Mouse (Mus musculus) urinary bladder, postnatal 25 days (tissue): ENCODE results near the gene Bbs2.
A peak's percentile ranks its signal among the peaks of the same experiment; 100 is the strongest.
"Not testable (repeated sequence)": the region's sequence is repeated elsewhere in the genome, so short reads cannot be mapped to it uniquely, and the experiment has no call there.

ENCODE experiments used
- DNase-seq: peaks from one replicate; pipeline ENCODE4 v3.0.0; 2022; ENCODE audit warnings: low spot score

The Bbs2 gene

DNA sequence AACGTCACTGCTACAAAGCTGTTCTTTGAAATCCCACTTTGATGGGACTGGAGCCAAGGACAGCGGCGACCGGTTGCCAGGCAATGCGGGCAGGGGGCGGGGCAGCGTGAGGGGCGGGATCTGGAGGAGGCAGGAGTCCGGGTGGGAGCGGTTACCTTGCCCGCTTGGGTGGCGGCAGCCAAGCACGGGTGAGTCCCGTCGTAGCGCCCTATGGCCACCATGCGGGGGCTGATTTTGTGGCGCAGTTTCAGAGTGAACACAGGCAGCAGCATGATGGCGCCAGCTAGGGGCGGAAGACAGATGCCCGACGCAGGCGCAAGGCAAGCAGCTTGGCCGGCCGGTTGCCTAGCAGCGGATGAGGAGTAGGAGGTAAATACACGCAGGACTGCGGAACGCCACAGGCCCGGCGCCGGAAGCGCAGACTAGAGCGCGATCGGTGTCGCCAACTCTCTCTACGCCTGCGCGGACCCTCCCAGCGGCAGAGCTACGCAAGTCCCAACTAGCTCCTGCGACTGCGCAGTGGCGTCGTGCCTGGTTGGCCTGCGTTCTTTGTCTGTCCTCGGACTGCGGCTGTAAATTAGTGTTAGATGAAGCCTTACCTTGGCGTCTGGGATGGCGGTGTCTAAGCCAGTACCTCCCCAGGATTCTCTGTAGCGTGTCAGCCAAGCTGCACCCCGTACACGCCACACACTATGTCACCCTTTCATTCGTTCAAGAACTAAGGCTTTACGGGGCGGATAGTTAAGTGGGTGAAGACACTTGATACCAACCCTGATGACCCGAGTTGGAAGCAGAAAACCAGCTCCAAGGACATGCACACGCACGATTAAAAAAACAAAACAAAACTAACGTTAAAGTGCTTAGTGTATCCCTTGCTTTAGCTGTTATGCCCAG lies at the start of gene Bbs2:
Bbs2 (minus strand) TSS at position 848 of the 894 bp plus-strand sequence.
- peak; percentile 99 for DNase-seq

DNA sequence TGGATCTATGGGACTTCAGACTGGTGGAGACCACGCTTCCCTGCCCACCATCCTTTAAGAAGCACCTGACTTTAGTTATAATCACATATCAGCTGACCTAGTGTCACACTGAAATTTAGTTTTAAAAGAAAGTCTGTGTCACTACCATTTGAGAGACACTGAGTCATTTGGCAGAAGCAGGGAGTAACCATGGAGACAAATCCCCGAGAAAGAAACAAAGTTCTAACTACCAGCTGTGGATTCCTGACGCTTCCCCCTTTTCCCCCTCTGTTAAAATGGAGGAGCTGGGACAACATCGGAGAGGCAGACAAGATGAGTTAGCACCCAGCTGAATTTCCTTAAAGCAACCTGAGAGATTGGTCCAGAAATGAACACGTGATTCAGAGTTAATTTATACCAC lies 49.5 kb upstream of the Bbs2 start:
- no peak for DNase-seq

DNA sequence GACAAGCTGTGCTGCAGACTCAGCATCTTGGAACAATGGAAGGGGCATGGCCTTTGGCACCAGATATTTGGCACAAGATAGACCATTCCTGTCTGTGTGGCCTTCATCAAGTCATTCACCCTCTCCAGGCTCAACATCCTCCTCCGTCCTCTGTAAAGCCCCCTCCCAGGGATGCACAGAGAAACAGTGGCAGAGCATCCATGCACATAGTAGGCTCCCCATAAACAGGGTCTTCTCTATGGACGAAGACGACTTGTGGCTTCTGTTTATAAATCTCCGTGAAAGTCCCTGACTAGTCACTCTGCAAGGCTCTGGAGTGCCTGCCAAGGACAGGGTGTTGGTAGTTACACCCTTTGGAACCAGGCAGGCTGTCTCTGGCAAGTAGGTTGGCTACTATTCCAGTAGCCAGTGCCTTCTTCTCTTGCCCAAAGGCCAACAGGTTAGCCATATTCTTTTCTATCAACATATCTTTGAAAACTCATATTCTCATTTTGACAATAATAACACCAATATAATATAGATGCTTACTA lies 41.6 kb upstream of the Bbs2 start:
- DNase-seq, result no peak

DNA sequence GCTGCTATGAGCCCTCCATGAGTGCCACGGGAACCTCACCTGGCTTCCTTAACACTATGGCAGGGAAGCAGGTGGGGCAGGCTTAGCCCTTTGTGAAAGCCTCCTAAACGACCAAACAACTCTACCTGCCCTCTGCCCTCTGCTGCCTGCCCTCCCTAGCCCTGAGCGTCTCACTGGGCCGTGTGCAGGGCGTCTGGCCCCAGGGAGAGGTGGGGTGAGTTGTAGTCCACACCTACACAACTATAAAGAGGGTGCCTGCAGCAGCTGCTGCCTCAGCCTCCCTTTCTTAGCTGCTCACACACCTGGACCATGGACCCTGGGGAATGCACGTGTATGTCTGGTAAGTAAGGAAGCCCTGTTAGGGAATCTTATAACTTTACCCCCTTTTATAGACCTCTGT lies 38.2 kb upstream of the Bbs2 start, which contains the start of gene Mt4:
Mt4 (plus strand) TSS at position 265 of the 400 bp plus-strand sequence.
- no peak for DNase-seq

DNA sequence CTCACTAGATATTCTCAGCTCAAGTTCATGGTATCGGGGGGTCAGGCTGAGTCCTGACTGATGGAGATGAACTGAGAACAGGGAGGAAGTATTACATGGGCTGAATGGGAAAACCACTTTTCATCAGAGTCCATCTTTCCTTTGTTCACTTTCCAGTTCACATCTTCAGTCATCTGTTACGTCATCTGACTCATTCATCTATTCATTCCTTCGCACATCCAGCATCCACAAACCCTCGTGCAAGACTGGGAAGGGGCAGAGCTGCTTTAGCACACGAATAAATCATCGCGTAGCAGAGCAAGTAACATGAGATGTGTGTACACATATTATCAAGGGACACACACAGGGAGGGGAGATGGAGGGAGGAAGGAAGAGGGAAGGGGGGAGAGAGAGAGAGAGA lies 37.5 kb upstream of the Bbs2 start:
- no peak for DNase-seq

DNA sequence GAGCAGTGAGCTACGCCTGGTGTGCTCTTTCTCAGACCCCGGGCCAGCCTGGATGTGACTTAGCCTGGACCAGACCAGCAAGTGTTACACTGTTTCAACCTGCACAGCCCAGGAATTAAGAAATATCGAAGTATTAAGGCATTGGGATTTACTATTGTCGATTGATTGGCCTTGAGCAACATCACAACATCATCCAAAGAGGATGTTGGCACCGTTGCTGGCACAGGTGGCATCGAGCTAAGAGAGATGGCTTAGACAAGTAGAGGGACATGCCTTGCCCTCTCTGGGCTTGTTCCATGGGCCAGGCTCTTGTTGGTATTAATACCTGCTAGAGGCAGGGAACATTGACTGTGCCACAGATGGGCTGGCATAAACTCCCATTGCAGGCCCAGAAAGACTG lies 36.8 kb upstream of the Bbs2 start:
- DNase-seq, result no peak

DNA sequence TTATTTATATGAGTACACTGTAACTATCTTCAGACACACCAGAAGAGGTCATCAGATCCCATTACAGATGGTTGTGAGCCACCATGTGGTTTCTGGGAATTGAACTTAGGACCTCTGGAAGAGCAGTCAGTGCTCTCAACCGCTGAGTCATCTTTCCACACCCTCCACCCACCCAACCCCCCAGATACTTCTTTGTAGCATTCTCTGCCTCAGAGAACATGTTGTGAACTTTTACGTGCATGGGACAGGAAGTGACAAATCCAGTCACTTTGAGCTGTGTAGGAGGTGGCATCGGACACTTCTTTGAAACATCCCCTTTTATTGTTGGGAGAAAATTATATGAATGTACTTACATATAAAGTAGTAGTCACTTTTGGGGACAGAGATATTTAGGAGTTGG lies 35.9 kb upstream of the Bbs2 start:
- not testable (repeated sequence) for DNase-seq

DNA sequence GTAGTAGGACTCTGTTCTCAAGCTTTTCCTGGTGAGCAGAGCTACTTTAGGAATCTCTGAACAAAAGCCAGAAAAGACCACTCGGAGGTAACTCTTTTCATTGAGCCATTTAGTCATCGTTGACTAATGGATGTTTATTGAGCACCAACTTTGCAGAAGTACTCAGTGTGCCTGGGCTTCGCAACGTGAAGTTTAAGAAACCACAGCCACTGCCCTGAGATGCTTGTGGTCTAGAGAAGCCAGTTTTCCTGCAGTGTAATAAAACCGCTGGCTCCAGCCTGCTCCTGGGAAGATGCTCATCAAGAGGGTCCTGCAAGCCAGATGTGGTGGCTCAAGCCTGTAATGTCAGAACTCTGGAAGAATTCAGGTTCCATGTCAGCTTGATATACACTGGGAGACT lies 33.4 kb upstream of the Bbs2 start:
- no peak for DNase-seq

DNA sequence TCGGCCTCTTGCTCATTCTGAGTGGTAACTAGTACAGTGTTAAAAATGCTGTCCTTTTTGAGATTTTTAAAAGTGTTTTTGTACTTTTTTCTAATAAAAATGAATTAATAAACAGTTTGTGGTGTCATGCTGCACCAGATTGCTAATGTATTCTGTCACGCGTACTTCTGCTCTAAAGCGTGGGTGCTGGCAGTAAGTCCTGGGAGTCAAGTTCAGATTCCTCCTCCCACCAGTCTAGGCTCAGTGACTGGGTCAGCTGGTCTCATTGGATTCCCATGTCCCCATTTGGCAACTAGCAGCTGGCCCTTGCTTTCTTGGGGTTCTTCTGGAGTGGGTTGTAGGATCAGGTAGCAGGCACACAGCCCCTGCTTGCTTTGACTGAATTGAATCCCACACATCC lies 31.4 kb upstream of the Bbs2 start:
- no peak for DNase-seq

DNA sequence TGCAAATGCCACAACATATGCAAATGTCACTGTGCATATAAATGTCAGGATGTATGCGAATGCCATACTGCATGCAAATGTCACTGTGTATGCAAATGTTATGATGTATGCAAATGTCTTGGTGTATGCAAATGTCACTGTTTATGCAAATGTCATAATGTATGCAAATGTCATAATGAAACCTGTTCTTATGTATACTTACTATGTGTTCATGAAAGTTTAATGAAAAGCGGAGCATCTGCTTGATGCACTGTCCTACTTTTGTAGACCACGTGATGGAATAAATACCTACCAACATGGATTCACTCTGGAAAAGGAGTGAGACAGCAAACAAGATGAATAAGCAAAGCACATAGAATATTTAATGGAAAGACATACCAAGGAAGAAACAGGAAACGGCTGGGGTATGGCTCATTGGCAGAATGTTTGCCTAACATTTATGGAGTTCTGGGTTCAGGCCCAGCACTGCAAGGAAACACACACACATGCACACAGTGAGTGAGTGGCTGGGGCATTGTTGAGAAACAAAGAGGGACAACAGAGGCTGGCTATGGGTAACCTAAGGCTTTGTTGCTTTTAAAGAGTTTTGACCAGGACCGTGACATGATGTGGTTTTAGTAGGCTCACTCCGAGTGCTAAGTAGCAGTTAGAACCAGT lies 30.5 kb upstream of the Bbs2 start:
- no peak for DNase-seq

DNA sequence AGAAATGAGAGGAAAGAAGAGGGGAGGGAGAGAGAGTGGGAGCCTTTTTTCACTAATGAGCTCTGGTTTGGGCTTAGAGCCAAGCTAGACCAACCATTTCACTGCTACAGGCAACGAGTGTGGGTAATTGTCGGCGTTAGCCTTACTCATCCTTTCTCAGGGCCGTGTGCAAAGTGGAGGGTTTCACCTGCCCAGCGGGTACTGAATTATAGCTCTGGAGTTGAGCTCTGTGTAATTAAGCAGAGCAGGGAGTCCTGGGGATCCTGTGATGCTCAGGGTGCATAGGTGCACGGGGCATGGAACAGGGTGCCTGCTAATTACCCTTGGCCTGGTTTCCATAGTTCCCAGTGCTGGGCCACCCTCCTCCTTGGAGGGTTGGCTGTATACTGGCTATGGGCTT lies 29.0 kb upstream of the Bbs2 start:
- DNase-seq, result no peak

DNA sequence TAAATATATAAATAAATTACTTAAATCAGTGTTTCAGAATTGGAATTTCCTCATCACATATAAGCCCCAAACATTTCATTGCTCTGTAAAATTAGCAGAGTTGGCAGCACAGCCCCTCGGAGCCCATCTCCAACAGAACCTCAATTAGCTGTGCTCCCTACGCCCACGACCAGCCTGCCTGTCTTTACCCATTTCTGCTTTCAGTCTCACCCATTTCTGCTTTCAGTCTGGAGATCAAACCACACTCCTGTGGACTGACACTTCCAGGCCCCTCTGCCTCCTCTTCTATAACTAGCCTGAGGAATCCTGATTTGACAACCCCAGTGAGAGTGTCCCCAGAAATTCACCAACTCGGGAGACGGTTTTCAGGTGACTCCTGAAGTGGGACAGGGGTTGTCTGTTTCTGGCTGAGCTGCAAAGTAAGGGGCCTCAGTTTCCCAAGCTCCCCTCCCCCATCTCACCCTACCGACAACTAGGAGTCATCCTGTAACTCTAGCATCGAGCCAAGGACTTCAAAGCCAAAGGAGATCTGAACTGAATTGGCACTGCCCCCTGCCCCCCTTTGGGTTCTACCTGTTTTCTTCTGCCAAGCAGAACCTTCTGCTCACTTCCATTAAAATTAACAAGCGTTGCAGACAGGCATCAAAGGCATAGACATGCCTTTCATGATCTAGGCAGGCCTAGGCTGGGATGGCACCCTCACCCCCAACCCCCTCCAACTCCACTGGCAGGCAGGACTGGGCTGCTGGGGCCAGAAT lies 24.2 kb upstream of the Bbs2 start:
- DNase-seq, result no peak

DNA sequence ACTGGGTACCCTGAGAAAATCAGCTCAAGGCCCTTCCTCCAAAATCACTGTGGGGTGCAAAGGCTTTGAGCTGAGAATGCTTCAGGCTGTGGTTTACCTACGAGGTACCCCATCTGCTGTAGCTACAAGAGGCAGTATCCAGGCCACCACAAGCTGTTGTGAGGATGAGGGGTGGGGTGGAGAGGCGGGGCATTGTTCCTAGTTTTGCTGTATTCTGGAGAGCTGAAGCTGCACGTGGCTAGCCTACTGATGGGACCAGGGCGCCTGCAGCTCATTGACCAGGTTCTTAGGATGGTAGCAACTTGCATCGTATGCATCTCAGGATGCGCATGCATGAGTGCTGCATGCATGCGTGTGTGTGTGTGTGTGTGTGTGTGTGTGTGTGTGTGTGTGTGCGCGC lies 22.9 kb upstream of the Bbs2 start:
- DNase-seq, result no peak

DNA sequence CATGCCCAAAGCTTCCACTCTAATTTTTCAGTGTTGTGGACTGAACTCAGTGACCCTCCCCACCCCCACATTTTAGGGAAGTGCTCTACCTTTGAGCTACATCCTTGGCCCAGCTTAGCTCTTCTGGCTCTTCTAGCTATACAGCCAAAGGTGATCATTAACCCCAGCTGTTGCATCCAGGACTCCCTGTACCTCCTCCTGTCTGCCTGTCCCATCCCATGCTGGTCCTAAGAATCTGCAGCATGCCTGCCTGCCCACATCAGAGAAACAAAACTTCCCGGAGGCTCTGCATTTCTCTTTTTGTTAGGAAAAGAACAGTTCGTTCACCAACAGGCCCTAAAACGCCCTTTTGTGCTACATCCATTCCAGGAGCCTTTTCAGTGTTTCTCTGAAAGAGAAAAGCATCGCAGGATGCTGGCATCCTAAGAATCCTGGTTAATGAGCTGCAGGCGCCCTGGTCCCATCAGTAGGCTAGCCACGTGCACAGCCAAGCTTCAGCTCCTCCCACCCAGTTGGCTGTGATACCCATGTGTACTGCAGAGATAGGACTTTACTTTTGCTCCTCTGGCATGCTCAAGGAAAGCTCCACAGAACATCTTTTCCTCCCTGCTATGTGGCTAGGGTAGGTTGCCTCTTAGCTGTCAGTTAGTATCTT lies 20.2 kb upstream of the Bbs2 start:
- no peak for DNase-seq

DNA sequence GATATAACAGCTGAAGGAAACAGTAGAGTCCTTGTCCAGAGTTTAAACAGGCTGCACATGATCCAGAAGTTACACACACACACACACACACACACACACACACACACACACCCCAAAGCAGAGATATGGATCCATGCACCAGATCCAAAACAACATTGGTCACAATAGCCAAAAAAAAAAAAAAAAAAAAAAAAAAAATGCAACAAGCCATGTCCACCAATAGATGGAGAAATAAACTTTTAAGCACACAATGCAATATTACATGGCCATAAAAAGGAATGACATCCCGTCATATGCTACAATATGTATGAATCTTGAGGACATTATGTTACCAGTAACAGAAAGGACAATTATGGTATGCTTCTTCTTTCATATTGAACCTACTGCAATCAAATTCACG lies 15.2 kb upstream of the Bbs2 start:
- no peak for DNase-seq

DNA sequence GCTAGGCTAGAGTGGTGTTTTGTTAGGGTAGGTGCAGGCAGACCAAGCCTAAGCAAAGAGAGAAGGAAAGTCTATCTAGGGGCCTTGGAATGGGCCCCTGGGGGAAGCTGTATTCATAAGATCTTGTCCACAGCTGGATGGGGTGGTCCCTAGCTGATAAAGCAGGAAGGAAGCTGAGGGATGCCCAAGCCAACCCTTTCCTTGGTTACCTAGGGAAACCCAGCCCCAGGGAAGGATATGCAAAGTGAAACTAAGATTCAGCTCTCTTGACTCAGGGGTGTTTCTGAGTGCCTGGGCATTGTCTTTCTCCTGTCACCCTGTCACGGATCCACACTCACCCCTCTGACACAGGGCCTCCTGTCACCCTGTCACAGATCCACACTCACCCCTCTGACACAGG lies 14.7 kb upstream of the Bbs2 start:
- DNase-seq, result no peak

DNA sequence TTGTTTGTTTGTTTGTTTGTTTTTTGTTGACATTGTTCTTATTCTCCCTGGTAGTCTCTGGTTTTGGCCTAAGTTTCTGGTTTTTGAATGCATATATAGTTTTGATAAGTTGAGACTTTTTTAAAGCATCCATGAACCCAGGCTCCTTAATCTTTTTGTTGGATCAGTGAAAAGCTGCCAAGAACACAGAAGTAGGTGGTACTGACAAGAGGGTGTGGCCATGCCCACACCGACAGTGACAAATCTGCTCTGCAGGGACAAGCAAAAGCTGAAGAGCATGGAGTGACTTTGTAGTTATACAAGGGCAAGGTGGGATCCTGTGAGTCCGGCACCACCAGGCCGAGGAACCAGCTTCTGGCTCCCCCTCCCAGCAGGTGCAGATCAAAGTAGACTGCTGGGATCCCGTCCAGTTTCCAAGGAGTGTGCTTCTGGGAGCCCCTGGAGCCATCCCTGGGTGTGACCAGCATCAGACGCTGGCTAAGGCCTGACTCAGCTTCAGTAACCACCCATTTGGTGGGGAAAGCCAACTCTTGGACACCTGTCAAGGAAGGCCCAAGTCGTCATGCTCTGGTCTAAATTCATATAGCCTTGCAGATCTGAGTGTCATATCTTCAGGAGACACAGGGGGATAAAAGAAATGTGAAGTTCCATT lies 11.9 kb upstream of the Bbs2 start:
- DNase-seq, result no peak

DNA sequence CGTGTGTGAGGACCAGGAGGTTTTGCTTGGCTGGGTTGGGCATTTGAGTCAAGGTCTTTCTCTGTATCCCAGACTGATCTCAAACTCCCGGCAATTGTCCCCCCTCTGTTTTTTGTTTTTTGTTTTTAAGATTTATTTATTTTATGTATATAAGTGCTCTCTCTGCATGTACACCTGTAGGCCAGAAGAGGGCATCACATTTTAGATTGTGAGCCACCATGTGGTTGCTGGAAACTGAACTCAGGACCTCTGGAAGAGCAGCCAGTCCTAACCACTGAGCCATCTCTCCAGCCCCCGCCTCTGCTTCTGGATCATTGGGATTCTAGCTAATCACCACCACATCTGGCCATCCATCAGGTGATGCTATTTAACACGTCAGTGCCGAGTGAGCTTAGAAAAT lies 11.1 kb upstream of the Bbs2 start:
- DNase-seq, result no peak

DNA sequence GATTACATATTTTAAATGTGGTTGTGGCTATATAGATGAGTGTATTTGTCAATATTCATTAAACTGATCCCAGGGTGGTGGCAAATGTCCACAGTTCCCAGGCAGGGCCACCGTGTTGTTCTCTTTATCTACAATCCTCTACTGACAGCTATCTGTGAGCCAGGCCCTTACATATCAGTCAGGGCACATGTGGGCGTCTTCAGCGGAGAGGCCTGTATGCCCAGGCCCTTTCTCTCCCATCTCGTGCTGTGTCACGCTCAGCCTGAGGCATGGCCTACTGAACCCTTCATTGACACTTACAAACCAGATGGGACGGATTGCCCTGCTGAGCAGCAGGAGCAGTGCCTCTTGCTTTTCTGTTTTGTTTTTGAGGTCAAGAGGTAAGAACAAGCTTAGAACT lies 10.7 kb upstream of the Bbs2 start:
- no peak for DNase-seq

DNA sequence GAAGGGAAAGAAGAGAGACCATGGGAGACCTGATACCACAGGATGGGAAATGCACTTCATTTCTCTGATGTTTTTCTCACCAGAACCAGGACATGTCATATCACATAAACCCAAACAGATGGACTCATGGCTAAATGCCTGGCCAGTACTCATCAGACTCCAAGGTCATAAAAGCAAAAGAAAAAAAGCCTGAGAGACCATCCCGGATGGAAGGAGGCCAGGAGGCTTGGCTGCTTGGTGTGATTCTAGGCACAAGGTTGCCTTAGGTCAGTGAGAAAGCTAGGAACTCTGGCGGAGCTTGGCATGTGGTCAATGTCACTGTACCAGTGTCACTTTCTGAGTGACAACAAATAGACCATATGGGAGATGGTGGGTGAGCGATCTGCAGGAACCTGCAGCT lies 9.1 kb upstream of the Bbs2 start:
- DNase-seq, result no peak

DNA sequence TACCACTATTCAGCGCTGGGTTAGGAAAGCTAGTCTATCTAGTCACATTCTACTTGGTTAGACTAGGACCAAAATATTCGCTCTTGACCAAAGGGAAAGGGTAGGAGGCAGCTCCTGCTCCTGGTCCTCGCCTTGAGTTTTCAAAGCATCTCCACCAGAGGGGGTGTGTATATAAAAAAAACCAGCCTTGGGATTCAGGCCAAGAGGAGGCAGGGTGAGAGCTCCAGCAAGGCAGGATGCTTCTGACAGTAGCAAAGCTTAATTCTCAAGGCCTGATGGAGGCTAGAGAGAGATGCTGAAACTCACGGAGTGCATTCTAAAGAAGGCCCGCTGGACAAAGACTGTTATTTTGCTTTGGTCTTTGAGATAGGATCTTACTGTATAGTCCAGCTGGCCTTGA lies 5.4 kb upstream of the Bbs2 start:
- DNase-seq, result no peak

DNA sequence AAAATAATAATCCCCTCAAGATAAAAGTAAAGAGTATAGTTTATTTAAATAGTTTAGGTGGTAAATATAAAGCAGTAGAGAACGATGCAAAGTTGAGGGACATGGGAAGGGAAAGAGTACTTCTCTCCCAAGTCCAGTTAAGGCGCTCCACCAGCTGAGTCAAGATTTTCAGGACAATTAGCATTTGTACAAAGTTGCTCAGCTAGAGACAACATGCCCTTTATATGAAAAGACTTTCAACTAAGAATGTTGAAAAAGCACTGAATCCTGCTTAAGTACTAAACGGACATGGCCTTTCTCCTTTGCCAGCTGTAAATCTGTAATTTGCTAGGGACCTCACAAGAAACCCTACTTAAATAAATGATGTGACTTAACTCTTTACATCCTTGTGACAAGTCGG lies 268 bp upstream of the Bbs2 start:
- DNase-seq, result no peak
